Mouse (Mus musculus) heart, embryonic 14.5 days (tissue): Measurements from ENCODE around the gene Lin7a. TPM values are rescaled to one million over a fixed set of nuclear protein-coding genes. Genes with fewer than 3 reads are reported as not detected.

ENCODE experiments used
- ATAC-seq: fragments of 200-750 bp; cut with Nextera tagmentation; 2 replicates; pipeline ENCODE4 v1.8.0; 2017; ENCODE audit warnings: low read depth, moderate TSS enrichment; ENCODE audit not compliant: insufficient number of reproducible peaks, insufficient read depth, low FRiP score
- H3K27ac ChIP-seq, 2 experiments: fragments of 200-500 bp in 1 of 2; fragments of 300-500 bp in 1 of 2; sonication (generic) in 1 of 2; replicated peaks in 1 of 2; 2 replicates each; pipeline ENCODE4 v1.5.1; 2012 to 2014; ENCODE audit warnings: low read depth in 2 of 2, low read length in 2 of 2, control low read depth in 1 of 2, mild to moderate bottlenecking in 1 of 2, mixed read lengths in 1 of 2; ENCODE audit not compliant: control insufficient read depth in 1 of 2, insufficient read depth in 1 of 2
- H3K27me3 ChIP-seq: fragments of 300-500 bp; sonication (generic); 2 replicates; pipeline ENCODE4 v1.6.1; 2014; ENCODE audit warnings: mild to moderate bottlenecking, low read length, control low read depth; ENCODE audit not compliant: control insufficient read depth, insufficient read depth
- H3K36me3 ChIP-seq: fragments of 300-500 bp; sonication (generic); 2 replicates; pipeline ENCODE4 v1.6.1; 2014; ENCODE audit warnings: mild to moderate bottlenecking, control low read depth, low read length, mixed read lengths; ENCODE audit not compliant: control insufficient read depth, insufficient read depth
- H3K4me1 ChIP-seq, 2 experiments: fragments of 200-500 bp in 1 of 2; fragments of 300-500 bp in 1 of 2; sonication (generic) in 1 of 2; 2 replicates each; pipeline ENCODE4 v1.6.1; 2012 to 2014; ENCODE audit warnings: low read length in 2 of 2, control low read depth in 1 of 2, mixed read lengths in 1 of 2; ENCODE audit not compliant: control insufficient read depth in 2 of 2, insufficient read depth in 2 of 2
- H3K4me2 ChIP-seq: fragments of 300-500 bp; sonication (generic); 2 replicates; pipeline ENCODE4 v1.6.1; 2014; ENCODE audit warnings: mild to moderate bottlenecking, low read length
- H3K4me3 ChIP-seq, 2 experiments: fragments of 200-500 bp in 1 of 2; fragments of 300-500 bp in 1 of 2; sonication (generic) in 1 of 2; 2 replicates each; pipeline ENCODE4 v1.5.1; 2012 to 2014; ENCODE audit warnings: low read length in 2 of 2, mild to moderate bottlenecking in 2 of 2, control low read depth in 1 of 2, low read depth in 1 of 2, moderate library complexity in 1 of 2; ENCODE audit not compliant: control insufficient read depth in 1 of 2, insufficient read depth in 1 of 2
- H3K9ac ChIP-seq: fragments of 300-500 bp; sonication (generic); 2 replicates; pipeline ENCODE4 v1.6.1; 2014; ENCODE audit warnings: mild to moderate bottlenecking, low read length
- H3K9me3 ChIP-seq: fragments of 300-500 bp; sonication (generic); 2 replicates; pipeline ENCODE4 v1.6.1; 2016; ENCODE audit warnings: low read length, control low read depth; ENCODE audit not compliant: control insufficient read depth
- WGBS: fragments of 180-500 bp; shearing (Covaris S2); extraction: QIAGEN DNeasy Blood & Tissue Kit; methylation state at CpG from one replicate; pipeline ENCODE4 v1.1.7; 2014; 5-methylcytosine and 5-hydroxymethylcytosine counted together
- polyA plus RNA-seq: library from polyadenylated mRNA; unstranded; fragments of >200 nt; fragmentation: Nextera tagmentation; extraction: Ambion mirVana; gene quantifications from 2 replicates; pipeline ENCODE4 v1.2.1, GENCODE M21; 2014

Gene Lin7a
- polyA plus RNA-seq, 1 experiment from 2014 or later, result 2.5 TPM

GRCm38 (mm10) chr10:107405347-107405746 lies 133.9 kb downstream of the Lin7a start:
- Histone ChIP-seq H3K27ac (no peak overlapping the region), H3K27me3 (no peaks in the 10 kb centered on the region), H3K9me3 (no peaks in the 10 kb centered on the region), H3K4me3 (no peak overlapping the region), H3K36me3 (no peaks in the 10 kb centered on the region), H3K9ac (no peak overlapping the region), H3K4me1 (no peaks in the 10 kb centered on the region), H3K4me2 (no peak overlapping the region)
- 81% methylated on average over 4 of the region's 4 CpGs for WGBS
- no peak for ATAC-seq

GRCm38 (mm10) chr10:107418306-107418705 lies 146.8 kb downstream of the Lin7a start:
- no peak for ATAC-seq
- H3K27me3 ChIP-seq, result no peaks in the 10 kb centered on the region
- 85% methylated on average over 14 of the region's 14 CpGs for WGBS
- H3K9ac ChIP-seq, result no peak overlapping the region
- no peak overlapping the region for H3K27ac ChIP-seq
- no peak overlapping the region for H3K4me3 ChIP-seq
- H3K4me2 ChIP-seq, result no peak overlapping the region
- no peaks in the 10 kb centered on the region for H3K9me3 ChIP-seq
- H3K4me1 ChIP-seq, result no peaks in the 10 kb centered on the region
- no peaks in the 10 kb centered on the region for H3K36me3 ChIP-seq

GRCm38 (mm10) chr10:107436967-107437366 lies 165.5 kb downstream of the Lin7a start:
- Histone ChIP-seq H3K4me3 (no peak overlapping the region), H3K27me3 (no peaks in the 10 kb centered on the region), H3K9me3 (no peaks in the 10 kb centered on the region), H3K27ac (no peak overlapping the region), H3K36me3 (no peaks in the 10 kb centered on the region), H3K4me1 (no peaks in the 10 kb centered on the region), H3K4me2 (no peak overlapping the region), H3K9ac (no peak overlapping the region)
- WGBS, result 58% methylated on average over 5 of the region's 5 CpGs
- no peak for ATAC-seq

- no peak overlapping the region for H3K4me2 ChIP-seq
- no peaks in the 10 kb centered on the region for H3K36me3 ChIP-seq
- H3K27me3 ChIP-seq, result no peaks in the 10 kb centered on the region
- no peak overlapping the region for H3K9ac ChIP-seq
- no peak for ATAC-seq
- WGBS, result 5% methylated on average over 4 of the region's 4 CpGs
- no peak overlapping the region for H3K27ac ChIP-seq
- no peaks in the 10 kb centered on the region for H3K4me1 ChIP-seq
- no peaks in the 10 kb centered on the region for H3K9me3 ChIP-seq
- no peak overlapping the region for H3K4me3 ChIP-seq
These were observed 171.3 kb downstream of the Lin7a start for GRCm38 (mm10) chr10:107442781-107443180.

GRCm38 (mm10) chr10:107449496-107450330 lies 178.2 kb downstream of the Lin7a start:
- no peak overlapping the region for H3K4me3 ChIP-seq
- no peaks in the 10 kb centered on the region for H3K36me3 ChIP-seq
- no peak for ATAC-seq
- no peak overlapping the region for H3K27ac ChIP-seq
- H3K27me3 ChIP-seq, result no peaks in the 10 kb centered on the region
- H3K4me1 ChIP-seq, result no peaks in the 10 kb centered on the region
- H3K9ac ChIP-seq, result no peak overlapping the region
- 83% methylated on average over 5 of the region's 5 CpGs for WGBS
- no peak overlapping the region for H3K4me2 ChIP-seq
- H3K9me3 ChIP-seq, result no peaks in the 10 kb centered on the region

GRCm38 (mm10) chr10:107467819-107468218 lies 196.3 kb downstream of the Lin7a start:
- Histone ChIP-seq H3K27ac (no peak overlapping the region), H3K4me2 (no peak overlapping the region), H3K27me3 (no peaks in the 10 kb centered on the region), H3K4me3 (no peak overlapping the region), H3K9ac (no peak overlapping the region), H3K4me1 (no peaks in the 10 kb centered on the region), H3K36me3 (no peaks in the 10 kb centered on the region), H3K9me3 (no peaks in the 10 kb centered on the region)
- 46% methylated on average over 7 of the region's 7 CpGs for WGBS
- ATAC-seq, result no peak

Other genes with a start within 250 kb of the Lin7a start
- gene Acss3, start 148.0 kb upstream of the Lin7a start, polyA plus RNA-seq, result 3.3 and 4.1 TPM in 2 replicates
- not detected in 2 replicates for gene Myf5, start 214.4 kb downstream of the Lin7a start, polyA plus RNA-seq
- 0.16 TPM in 1 of 2 replicates, not detected in the other for gene Myf6, start 223.1 kb downstream of the Lin7a start, polyA plus RNA-seq